Mouse (Mus musculus): Measurements from ENCODE around the gene 1700024P04Rik. TPM values are rescaled to one million over a fixed set of nuclear protein-coding genes. Genes with fewer than 3 reads are reported as not detected.
A peak's percentile ranks its signal among the peaks of the same experiment; 100 is the strongest.

1700024P04Rik gene
- polyA plus RNA-seq (2015; fragmentation: Nextera tagmentation; extraction: Ambion mirVana) = not detected in 2 replicates

- no peak within 1 kb of the TSS for H3K4me3 ChIP-seq
- no peaks in the 10 kb centered on the region for H3K4me1 ChIP-seq
- 67% methylated on average over 2 of the region's 2 CpGs for WGBS
- no peaks in the 10 kb centered on the region for H3K36me3 ChIP-seq
- H3K9me3 ChIP-seq = no peaks in the 10 kb centered on the region
- no peak within 1 kb of the TSS for H3K9ac ChIP-seq
- no peak within 1 kb of the TSS for H3K27ac ChIP-seq
- H3K4me2 ChIP-seq = no peak within 1 kb of the TSS
- ATAC-seq (ENCODE audit: insufficient number of reproducible peaks, insufficient read depth, low FRiP score, low TSS enrichment, low read depth) = no peak
- no peaks in the 10 kb centered on the region for H3K27me3 ChIP-seq
These were observed at the start of gene 1700024P04Rik for GRCm38 (mm10) chr13:98984465-98984864. Gene 1700024P04Rik (minus strand): TSS chr13:98984565.

- H3K27ac ChIP-seq = peak overlapping the region; percentile 55
- peaks cover 50% of the 10 kb centered on the region for H3K4me1 ChIP-seq
- H3K27me3 ChIP-seq = no peaks in the 10 kb centered on the region
- no peak for ATAC-seq (ENCODE audit: insufficient number of reproducible peaks, insufficient read depth, low FRiP score, low TSS enrichment, low read depth)
- H3K36me3 ChIP-seq = no peaks in the 10 kb centered on the region
- no peak overlapping the region for H3K4me3 ChIP-seq
- WGBS = 57% methylated on average over 11 of the region's 11 CpGs
- no peaks in the 10 kb centered on the region for H3K9me3 ChIP-seq
- no peak overlapping the region for H3K9ac ChIP-seq
- no peak overlapping the region for H3K4me2 ChIP-seq
These were observed 47.2 kb upstream of the 1700024P04Rik start for GRCm38 (mm10) chr13:99031223-99032216.

- ATAC-seq (ENCODE audit: insufficient number of reproducible peaks, insufficient read depth, low FRiP score, low TSS enrichment, low read depth) = no peak
- no peak overlapping the region; the same call in 1 of the 2 replicates for H3K4me2 ChIP-seq
- peak overlapping the region; percentile 55 for H3K27ac ChIP-seq
- H3K27me3 ChIP-seq = no peaks in the 10 kb centered on the region
- no peaks in the 10 kb centered on the region for H3K36me3 ChIP-seq
- no peak overlapping the region for H3K9ac ChIP-seq
- H3K4me3 ChIP-seq = no peak overlapping the region
- no peaks in the 10 kb centered on the region for H3K9me3 ChIP-seq
- peaks cover 50% of the 10 kb centered on the region for H3K4me1 ChIP-seq
- WGBS = 51% methylated on average over 15 of the region's 15 CpGs
These were observed 46.3 kb upstream of the 1700024P04Rik start for GRCm38 (mm10) chr13:99030579-99031200.

GRCm38 (mm10) chr13:99025268-99025667 is 40.9 kb upstream of the 1700024P04Rik start:
- no peaks in the 10 kb centered on the region for H3K27me3 ChIP-seq
- H3K4me3 ChIP-seq = no peak overlapping the region
- ATAC-seq (ENCODE audit: insufficient number of reproducible peaks, insufficient read depth, low FRiP score, low TSS enrichment, low read depth) = no peak
- 75% methylated on average over 5 of the region's 5 CpGs for WGBS
- peaks cover 14% of the 10 kb centered on the region for H3K4me1 ChIP-seq
- H3K9ac ChIP-seq = no peak overlapping the region
- no peak overlapping the region for H3K27ac ChIP-seq
- no peak overlapping the region for H3K4me2 ChIP-seq
- no peaks in the 10 kb centered on the region for H3K36me3 ChIP-seq
- no peaks in the 10 kb centered on the region for H3K9me3 ChIP-seq

GRCm38 (mm10) chr13:99022036-99022435 is 37.7 kb upstream of the 1700024P04Rik start:
- Histone ChIP-seq H3K4me2 (no peak overlapping the region), H3K4me3 (no peak overlapping the region), H3K9ac (no peak overlapping the region), H3K36me3 (no peaks in the 10 kb centered on the region), H3K4me1 (no peaks in the 10 kb centered on the region), H3K27ac (no peak overlapping the region), H3K27me3 (no peaks in the 10 kb centered on the region), H3K9me3 (no peaks in the 10 kb centered on the region)
- WGBS = 72% methylated on average over 7 of the region's 7 CpGs
- ATAC-seq (ENCODE audit: insufficient number of reproducible peaks, insufficient read depth, low FRiP score, low TSS enrichment, low read depth) = no peak

- Histone ChIP-seq H3K9ac (no peak overlapping the region), H3K4me3 (no peak overlapping the region), H3K4me1 (no peaks in the 10 kb centered on the region), H3K9me3 (no peaks in the 10 kb centered on the region), H3K36me3 (no peaks in the 10 kb centered on the region), H3K27me3 (no peaks in the 10 kb centered on the region), H3K27ac (no peak overlapping the region), H3K4me2 (no peak overlapping the region)
- WGBS = 74% methylated on average over 6 of the region's 6 CpGs
- ATAC-seq (ENCODE audit: insufficient number of reproducible peaks, insufficient read depth, low FRiP score, low TSS enrichment, low read depth) = no peak
These were observed 36.8 kb upstream of the 1700024P04Rik start for GRCm38 (mm10) chr13:99021181-99021580.

GRCm38 (mm10) chr13:99019831-99020669 is 35.7 kb upstream of the 1700024P04Rik start:
- H3K9ac ChIP-seq = no peak overlapping the region
- no peaks in the 10 kb centered on the region for H3K27me3 ChIP-seq
- 88% methylated on average over 11 of the region's 11 CpGs for WGBS
- H3K4me2 ChIP-seq = no peak overlapping the region
- no peaks in the 10 kb centered on the region for H3K9me3 ChIP-seq
- no peak overlapping the region for H3K27ac ChIP-seq
- H3K4me3 ChIP-seq = no peak overlapping the region
- H3K36me3 ChIP-seq = no peaks in the 10 kb centered on the region
- H3K4me1 ChIP-seq = no peaks in the 10 kb centered on the region
- no peak for ATAC-seq (ENCODE audit: insufficient number of reproducible peaks, insufficient read depth, low FRiP score, low TSS enrichment, low read depth)

GRCm38 (mm10) chr13:99018526-99019201 is 34.3 kb upstream of the 1700024P04Rik start:
- Histone ChIP-seq H3K9ac (no peak overlapping the region), H3K4me2 (no peak overlapping the region), H3K27me3 (no peaks in the 10 kb centered on the region), H3K36me3 (no peaks in the 10 kb centered on the region), H3K27ac (no peak overlapping the region), H3K4me3 (no peak overlapping the region), H3K4me1 (no peaks in the 10 kb centered on the region), H3K9me3 (no peaks in the 10 kb centered on the region)
- no peak for ATAC-seq (ENCODE audit: insufficient number of reproducible peaks, insufficient read depth, low FRiP score, low TSS enrichment, low read depth)
- 79% methylated on average over 15 of the region's 15 CpGs for WGBS

GRCm38 (mm10) chr13:99016696-99017095 is 32.3 kb upstream of the 1700024P04Rik start:
- ATAC-seq (ENCODE audit: insufficient number of reproducible peaks, insufficient read depth, low FRiP score, low TSS enrichment, low read depth) = no peak
- no peaks in the 10 kb centered on the region for H3K36me3 ChIP-seq
- H3K9ac ChIP-seq = no peak overlapping the region
- H3K27me3 ChIP-seq = no peaks in the 10 kb centered on the region
- no peaks in the 10 kb centered on the region for H3K4me1 ChIP-seq
- no peak overlapping the region for H3K4me3 ChIP-seq
- WGBS = 67% methylated on average over 4 of the region's 4 CpGs
- no peaks in the 10 kb centered on the region for H3K9me3 ChIP-seq
- H3K4me2 ChIP-seq = no peak overlapping the region
- H3K27ac ChIP-seq = no peak overlapping the region

GRCm38 (mm10) chr13:99012891-99013290 is 28.5 kb upstream of the 1700024P04Rik start:
- H3K27ac ChIP-seq = no peak overlapping the region
- no peaks in the 10 kb centered on the region for H3K9me3 ChIP-seq
- no peaks in the 10 kb centered on the region for H3K36me3 ChIP-seq
- no peak overlapping the region for H3K4me3 ChIP-seq
- H3K4me2 ChIP-seq = no peak overlapping the region
- H3K9ac ChIP-seq = no peak overlapping the region
- no peaks in the 10 kb centered on the region for H3K27me3 ChIP-seq
- WGBS = 77% methylated on average over 5 of the region's 5 CpGs
- H3K4me1 ChIP-seq = no peaks in the 10 kb centered on the region
- ATAC-seq (ENCODE audit: insufficient number of reproducible peaks, insufficient read depth, low FRiP score, low TSS enrichment, low read depth) = no peak

- H3K4me3 ChIP-seq = no peak overlapping the region
- H3K4me1 ChIP-seq = no peaks in the 10 kb centered on the region
- no peaks in the 10 kb centered on the region; the same call in none of the 2 replicates for H3K9me3 ChIP-seq
- H3K36me3 ChIP-seq = no peaks in the 10 kb centered on the region
- no peak for ATAC-seq (ENCODE audit: insufficient number of reproducible peaks, insufficient read depth, low FRiP score, low TSS enrichment, low read depth)
- H3K27ac ChIP-seq = no peak overlapping the region
- H3K27me3 ChIP-seq = no peaks in the 10 kb centered on the region
- no peak overlapping the region for H3K4me2 ChIP-seq
- 83% methylated on average over 5 of the region's 5 CpGs for WGBS
- no peak overlapping the region for H3K9ac ChIP-seq
These were observed 23.6 kb upstream of the 1700024P04Rik start for GRCm38 (mm10) chr13:99008013-99008412.

Measured in embryonic facial prominence, embryonic 13.5 days (tissue).